In the genomic region with DNA sequence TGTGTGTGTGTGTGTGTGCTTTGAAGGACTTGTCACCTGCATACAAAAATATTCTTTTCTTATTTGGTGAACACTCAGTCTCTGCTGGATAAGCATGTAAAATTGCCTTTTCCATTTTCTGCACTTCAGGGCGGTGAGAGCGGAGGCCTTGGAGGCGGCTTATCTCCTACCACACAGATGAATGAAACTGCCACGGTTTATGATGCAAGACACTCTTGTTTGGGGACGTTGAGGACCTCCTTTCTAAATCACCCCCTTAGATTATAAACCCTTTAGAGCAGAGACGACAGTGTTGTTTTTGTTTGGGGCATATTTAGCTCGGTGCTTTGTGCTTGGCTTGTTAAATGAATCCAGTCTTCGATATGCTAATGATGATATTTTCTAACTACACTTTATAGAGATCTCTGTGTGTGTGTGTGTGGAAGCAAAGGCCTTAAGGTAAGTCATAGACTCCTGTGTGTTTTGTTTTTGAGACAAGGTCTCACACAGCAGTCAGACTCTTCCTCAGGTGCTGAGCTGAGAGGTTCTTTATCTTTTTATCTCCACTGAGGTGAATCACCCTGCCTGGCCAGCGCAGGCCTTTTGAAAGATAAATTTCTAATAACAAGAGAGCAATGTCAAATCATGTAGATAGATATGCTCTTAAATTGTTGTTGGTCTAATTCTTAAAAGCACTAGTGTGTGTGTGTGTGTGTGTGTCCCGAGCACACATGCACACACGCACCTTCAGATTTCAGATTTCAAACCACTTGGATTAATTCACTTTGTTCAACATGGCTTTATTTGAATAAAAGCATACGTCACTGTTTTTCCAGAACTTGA, we compare ENCODE assay signal across 17 mouse cellular contexts. TPM values are rescaled to one million over a fixed set of nuclear protein-coding genes. Genes with fewer than 3 reads are reported as not detected.
DNase-seq lines count a peak whose midpoint lies in the region; ATAC-seq lines count a peak whose summit lies in the region.
"Had no signal": no experiment of that assay in that cellular context is flagged by ENCODE, and none has a peak within 500 bp of the region (broad histone marks: within the 10 kb centered on the region; RNA-seq: fewer than 3 reads in every experiment).

No protein-coding gene starts in this region.

- no peak overlapping the region for H3K4me3 ChIP-seq in forebrain, embryonic 15.5 days
- H3K4me3 ChIP-seq: gastrocnemius, adult 2 months; heart, adult 2 months; hindbrain, embryonic 10.5 days; limb, embryonic 13.5 days; megakaryocyte, embryonic 14.5 days; stomach, embryonic 15.5 days had no signal

- H3K4me2 ChIP-seq in forebrain, embryonic 15.5 days (replicated peaks), result no peak overlapping the region
- H3K4me2 ChIP-seq: limb, embryonic 13.5 days; stomach, embryonic 15.5 days had no signal

- no peaks in the 10 kb centered on the region for H3K27me3 ChIP-seq in forebrain, embryonic 15.5 days
- H3K27me3 ChIP-seq: limb, embryonic 13.5 days; megakaryocyte, embryonic 14.5 days; stomach, embryonic 15.5 days had no signal

- H3K4me1 ChIP-seq in forebrain, embryonic 15.5 days, result no peaks in the 10 kb centered on the region
- H3K4me1 ChIP-seq: hindbrain, embryonic 10.5 days; stomach, embryonic 15.5 days had no signal

- H3K27ac ChIP-seq in forebrain, embryonic 15.5 days (replicated peaks), result no peak overlapping the region
- H3K27ac ChIP-seq: gastrocnemius, adult 2 months; heart, adult 2 months; hindbrain, embryonic 10.5 days; limb, embryonic 13.5 days; stomach, embryonic 15.5 days had no signal

- DNase-seq in MEL-GATA-1-ER (ENCODE audit: extremely low read depth, low read depth) (peak; percentile 76), liver (peak; percentile 78)
- peak; percentile 70 for DNase-seq in c-Kit-positive CD71-positive TER-119-negative erythroid progenitor cells, embryonic 14.5 days (ENCODE audit: low read depth)
- no peak for DNase-seq in cerebellum, adult 9-10 months
- DNase-seq in urinary bladder, postnatal 10 days (ENCODE audit: low spot score), result no peak
- DNase-seq: adrenal gland, adult 8-10 months; cerebellum, postnatal 14 days; gastrocnemius, adult 2 months; heart, adult 2 months; kidney, adult 9 months; thymus, adult 2 months had no signal

- no peak overlapping the region for H3K9ac ChIP-seq in forebrain, embryonic 15.5 days (replicated peaks)
- H3K9ac ChIP-seq: limb, embryonic 13.5 days; stomach, embryonic 15.5 days had no signal

- peak; percentile 14; the same call in 1 of the 2 replicates for ATAC-seq in megakaryocyte, adult 5-6 weeks (ENCODE audit: poor library complexity, severe bottlenecking)
- no peak for ATAC-seq in forebrain, embryonic 15.5 days (replicated peaks)

- H3K36me3 ChIP-seq in forebrain, embryonic 15.5 days, result no peaks in the 10 kb centered on the region
- H3K36me3 ChIP-seq: hindbrain, embryonic 10.5 days; limb, embryonic 13.5 days; stomach, embryonic 15.5 days had no signal

- H3K9me3 ChIP-seq in forebrain, embryonic 15.5 days, result no peaks in the 10 kb centered on the region
- H3K9me3 ChIP-seq: hindbrain, embryonic 10.5 days; limb, embryonic 13.5 days; megakaryocyte, embryonic 14.5 days; stomach, embryonic 15.5 days had no signal

- 69% methylated on average over 12 of the region's 12 CpGs for WGBS in forebrain, embryonic 15.5 days

RNA-seq across cellular contexts. Expression of a gene that starts 8.4 kb away (rescaled TPM):
- 55.4 and 61.5 TPM in 2 replicates for total RNA-seq in megakaryocyte, adult 5-6 weeks (2015)
- total RNA-seq in megakaryocyte, adult 5-6 weeks (2017), result 36.3 and 37.4 TPM in 2 replicates
- polyA plus RNA-seq in forebrain, embryonic 15.5 days (2015; fragmentation: Nextera tagmentation; extraction: Ambion mirVana), result 259 and 261 TPM in 2 replicates

Comparison
In these comparisons a context has a peak if more than half of its experiments do, and no peak if none do; other contexts are left out.
1. DNase-seq: peak in MEL-GATA-1-ER (single experiment), c-Kit-positive CD71-positive TER-119-negative erythroid progenitor cells, embryonic 14.5 days (single experiment) and liver (single experiment); none in cerebellum, adult 9-10 months (single experiment) and urinary bladder, postnatal 10 days (single experiment).